12 mouse cellular contexts compared by ENCODE assay signal in the genomic region with DNA sequence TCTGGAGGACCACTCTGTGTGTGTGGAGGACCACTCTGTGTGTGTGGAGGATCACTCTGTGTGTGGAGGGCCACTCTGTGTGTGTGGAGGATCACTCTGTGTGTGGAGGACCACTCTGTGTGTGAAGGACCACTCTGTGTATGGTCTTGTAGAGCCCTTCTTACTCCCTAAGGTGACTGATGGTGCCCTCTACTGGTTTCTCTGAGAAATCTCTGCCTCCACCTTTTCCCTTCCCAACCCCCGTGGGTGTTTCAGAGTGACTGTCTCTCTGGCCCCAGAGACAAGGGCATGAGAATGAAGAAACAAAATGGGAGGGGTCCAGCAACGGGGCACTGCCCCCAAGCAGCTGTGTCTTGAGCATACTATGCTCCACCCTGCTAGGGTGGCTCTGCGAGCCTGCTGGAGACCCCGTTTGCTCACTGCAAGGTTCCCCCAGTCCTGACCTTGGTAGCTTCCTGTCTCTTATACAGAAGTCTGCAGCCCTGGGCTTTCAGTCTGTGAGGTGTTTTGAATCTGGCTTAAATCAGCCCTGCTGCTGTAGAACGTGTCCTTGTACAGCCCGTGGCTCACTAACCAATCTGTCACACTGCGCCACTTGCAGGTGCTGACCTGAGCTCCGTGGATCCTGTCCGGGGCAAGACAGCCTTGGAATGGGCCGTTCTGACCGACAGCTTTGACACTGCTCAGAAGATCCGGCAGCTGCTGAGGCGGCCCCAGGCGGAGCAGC. TPM values are rescaled to one million over a fixed set of nuclear protein-coding genes. Genes with fewer than 3 reads are reported as not detected.
DNase-seq lines count a peak whose midpoint lies in the region; ATAC-seq and TF ChIP-seq lines count a peak whose summit lies in the region.
"Had no signal": no experiment of that assay in that cellular context is flagged by ENCODE, and none has a peak within 500 bp of the region (broad histone marks: within the 10 kb centered on the region; RNA-seq: fewer than 3 reads in every experiment).

No protein-coding gene starts in this region.

- no peak overlapping the region for H3K4me2 ChIP-seq in midbrain, embryonic 14.5 days (ENCODE audit: low read length)
- no peak overlapping the region for H3K4me2 ChIP-seq in midbrain, embryonic 11.5 days
- no peak overlapping the region for H3K4me2 ChIP-seq in stomach, postnatal 0 days (replicated peaks; ENCODE audit: low read depth)
- H3K4me2 ChIP-seq: forebrain, embryonic 15.5 days had no signal

- H3K27ac ChIP-seq in heart, adult 2 months, result no peak overlapping the region
- no peak overlapping the region for H3K27ac ChIP-seq in midbrain, embryonic 14.5 days (replicated peaks; ENCODE audit: low read depth, low read length)
- no peak overlapping the region for H3K27ac ChIP-seq in midbrain, embryonic 11.5 days (ENCODE audit: low read depth, low read length)
- 0 out of 2 replicates have a peak overlapping the region, but pooled peaks have one; percentile 30 for H3K27ac ChIP-seq in stomach, postnatal 0 days (replicated peaks)
- H3K27ac ChIP-seq: forebrain, embryonic 15.5 days had no signal

- no peak for ATAC-seq in midbrain, embryonic 14.5 days (ENCODE audit: low FRiP score, low TSS enrichment)
- no peak for ATAC-seq in midbrain, embryonic 11.5 days (ENCODE audit: low FRiP score)
- 0 out of 2 replicates have a peak, but pooled peaks have one; percentile 40 for ATAC-seq in erythroblast, adult 5-6 weeks (replicated peaks; ENCODE audit: low FRiP score, poor library complexity, severe bottlenecking)
- ATAC-seq in stomach, postnatal 0 days (ENCODE audit: low FRiP score, low TSS enrichment), result peak; percentile 21; the same call in 1 of the 2 replicates
- ATAC-seq: activated CD4-positive, CD25-positive, alpha-beta regulatory T cell, adult 4 months; forebrain, embryonic 15.5 days had no signal

- H3K79me2 ChIP-seq in heart, adult 2 months (replicated peaks; ENCODE audit: control insufficient read depth, insufficient read depth, low read length), result no peaks in the 10 kb centered on the region

- H3K36me3 ChIP-seq in heart, adult 2 months (ENCODE audit: control insufficient read depth, insufficient read depth, low read length), result no peaks in the 10 kb centered on the region
- H3K36me3 ChIP-seq in midbrain, embryonic 14.5 days (ENCODE audit: control insufficient read depth, insufficient read depth, low read length), result no peaks in the 10 kb centered on the region
- H3K36me3 ChIP-seq in midbrain, embryonic 11.5 days (ENCODE audit: control insufficient read depth, insufficient read depth, low read length), result no peaks in the 10 kb centered on the region
- H3K36me3 ChIP-seq in stomach, postnatal 0 days (ENCODE audit: control insufficient read depth, insufficient read depth, low read length), result no peaks in the 10 kb centered on the region
- H3K36me3 ChIP-seq: forebrain, embryonic 15.5 days had no signal

- no peaks in the 10 kb centered on the region for H3K27me3 ChIP-seq in heart, adult 2 months (ENCODE audit: control insufficient read depth, insufficient read depth, low read length)
- H3K27me3 ChIP-seq in midbrain, embryonic 14.5 days (ENCODE audit: control insufficient read depth, insufficient read depth, low read length), result no peaks in the 10 kb centered on the region
- no peaks in the 10 kb centered on the region; the same call in 1 of the 2 replicates for H3K27me3 ChIP-seq in midbrain, embryonic 11.5 days (ENCODE audit: control insufficient read depth, insufficient read depth, low read length)
- no peaks in the 10 kb centered on the region for H3K27me3 ChIP-seq in stomach, postnatal 0 days (ENCODE audit: control insufficient read depth, insufficient read depth, low read length)
- H3K27me3 ChIP-seq: forebrain, embryonic 15.5 days had no signal

- H3K4me1 ChIP-seq in heart, adult 2 months (ENCODE audit: control insufficient read depth, insufficient read depth, low read length), result peaks cover 10% of the 10 kb centered on the region
- H3K4me1 ChIP-seq in midbrain, embryonic 14.5 days (ENCODE audit: control insufficient read depth, insufficient read depth, low read length), result no peaks in the 10 kb centered on the region
- H3K4me1 ChIP-seq in midbrain, embryonic 11.5 days (ENCODE audit: control insufficient read depth, insufficient read depth, low read length), result no peaks in the 10 kb centered on the region
- H3K4me1 ChIP-seq in stomach, postnatal 0 days (replicated peaks; ENCODE audit: control insufficient read depth, insufficient read depth), result peaks cover 3% of the 10 kb centered on the region; the same call in 1 of the 2 replicates
- H3K4me1 ChIP-seq: forebrain, embryonic 15.5 days had no signal

- WGBS in heart, adult 2 months, result 64% methylated on average over 14 of the region's 14 CpGs
- WGBS in midbrain, embryonic 14.5 days, result 63% methylated on average over 14 of the region's 14 CpGs
- 62% methylated on average over 14 of the region's 14 CpGs for WGBS in midbrain, embryonic 11.5 days
- WGBS in stomach, postnatal 0 days, result 56% methylated on average over 14 of the region's 14 CpGs

- no peak for TF ChIP-seq POLR2A in heart, adult 2 months (IDR thresholded peaks at IDR 0.05; ENCODE audit: insufficient read depth, low read depth, low read length)

- DNase-seq in heart, adult 2 months, result peak in 1 of 2 experiments; percentile 24
- no peak for DNase-seq in heart, postnatal 10 days
- DNase-seq in midbrain, embryonic 14.5 days, result peak; percentile 70
- no peak for DNase-seq in midbrain, embryonic 11.5 days (ENCODE audit: low spot score, missing footprints)
- DNase-seq in stomach, postnatal 0 days (ENCODE audit: low spot score), result no peak
- DNase-seq in gastrocnemius, adult 18-20 months (ENCODE audit: low spot score), result no peak
- no peak for DNase-seq in gastrocnemius, postnatal 10 days
- DNase-seq: thymus, postnatal 36 days had no signal

- H3K4me3 ChIP-seq in heart, adult 2 months, result no peak overlapping the region
- no peak overlapping the region for H3K4me3 ChIP-seq in midbrain, embryonic 14.5 days (replicated peaks; ENCODE audit: low read depth, low read length)
- no peak overlapping the region for H3K4me3 ChIP-seq in midbrain, embryonic 11.5 days (ENCODE audit: low read depth, low read length)
- H3K4me3 ChIP-seq in stomach, postnatal 0 days (ENCODE audit: low read depth, low read length), result no peak overlapping the region
- H3K4me3 ChIP-seq: forebrain, embryonic 15.5 days had no signal

- no peaks in the 10 kb centered on the region for H3K9me3 ChIP-seq in midbrain, embryonic 14.5 days (ENCODE audit: control insufficient read depth, low read length)
- H3K9me3 ChIP-seq in midbrain, embryonic 11.5 days (ENCODE audit: control insufficient read depth, low read length), result no peaks in the 10 kb centered on the region; the same call in 1 of the 2 replicates
- no peaks in the 10 kb centered on the region for H3K9me3 ChIP-seq in stomach, postnatal 0 days (ENCODE audit: control insufficient read depth, low read length)
- H3K9me3 ChIP-seq: forebrain, embryonic 15.5 days had no signal

- no peak overlapping the region for H3K9ac ChIP-seq in heart, adult 2 months (ENCODE audit: low read depth, low read length)
- no peak overlapping the region for H3K9ac ChIP-seq in midbrain, embryonic 14.5 days (replicated peaks; ENCODE audit: low read length)
- no peak overlapping the region for H3K9ac ChIP-seq in midbrain, embryonic 11.5 days (ENCODE audit: low read length)
- no peak overlapping the region for H3K9ac ChIP-seq in stomach, postnatal 0 days (ENCODE audit: low read length)
- H3K9ac ChIP-seq: forebrain, embryonic 15.5 days had no signal

- peak; percentile 76 for TF ChIP-seq CTCF in heart, adult 2 months (IDR thresholded peaks at IDR 0.05)
- TF ChIP-seq CTCF in stomach, postnatal 0 days (IDR thresholded peaks at IDR 0.05; ENCODE audit: low read depth), result peak; percentile 76

- intact Hi-C loops in heart, adult 2 months (cut with DNase I), result loop anchor here (2.0 to 5.0 kb wide), 2 partner anchors 41 to 80 kb away; a partner anchor contains a TSS
- intact Hi-C loops in heart, postnatal 10 days (cut with DNase I), result no loop called here

- no peak for TF ChIP-seq EP300 in heart, adult 2 months (IDR thresholded peaks at IDR 0.05; ENCODE audit: insufficient read depth, low read depth, low read length)
- TF ChIP-seq EP300 in stomach, postnatal 0 days (optimal IDR thresholded peaks at IDR 0.05), result no peak

RNA-seq across cellular contexts. Expression of a gene that starts 3.0 kb away (rescaled TPM):
- not detected for total RNA-seq in heart, adult 2 months (2021)
- polyA plus RNA-seq in heart, adult 2 months (2012; rRNA removed), result not detected in 2 replicates
- total RNA-seq in heart, postnatal 10 days (2021), result not detected
- not detected in 2 replicates for polyA plus RNA-seq in midbrain, embryonic 14.5 days (2014; fragmentation: Nextera tagmentation; extraction: Ambion mirVana)
- polyA plus RNA-seq in midbrain, embryonic 11.5 days (2014; fragmentation: Nextera tagmentation; extraction: Ambion mirVana), result not detected in 2 replicates
- total RNA-seq in erythroblast, adult 5-6 weeks (2015; ENCODE audit: low replicate concordance), result not detected in 2 replicates
- not detected in 2 replicates for total RNA-seq in erythroblast, adult 5-6 weeks (2017; ENCODE audit: low replicate concordance)
- polyA plus RNA-seq in stomach, postnatal 0 days (2015; fragmentation: Nextera tagmentation; extraction: Ambion mirVana), result not detected in 2 replicates
- total RNA-seq in gastrocnemius, adult 18-20 months (2021), result not detected
- total RNA-seq in gastrocnemius, postnatal 10 days (2021), result not detected
- polyA plus RNA-seq: activated CD4-positive, CD25-positive, alpha-beta regulatory T cell, adult 4 months; forebrain, embryonic 15.5 days; large intestine, adult 2 months had no signal

RNA-seq across cellular contexts. Expression of a gene that starts 9.8 kb away (rescaled TPM):
- total RNA-seq in heart, adult 2 months (2021), result 10 to 100 TPM; 24.1 to 29.5 TPM
- polyA plus RNA-seq in heart, adult 2 months (2012; rRNA removed), result 35.0 and 39.7 TPM in 2 replicates
- total RNA-seq in heart, postnatal 10 days (2021), result 10 to 100 TPM; 27.1 to 36.6 TPM
- polyA plus RNA-seq in midbrain, embryonic 14.5 days (2014; fragmentation: Nextera tagmentation; extraction: Ambion mirVana), result 3.3 and 4.4 TPM in 2 replicates
- 4.2 and 5.0 TPM in 2 replicates for polyA plus RNA-seq in midbrain, embryonic 11.5 days (2014; fragmentation: Nextera tagmentation; extraction: Ambion mirVana)
- 2.3 and 9.4 TPM in 2 replicates for total RNA-seq in erythroblast, adult 5-6 weeks (2015; ENCODE audit: low replicate concordance)
- 2.3 and 3.8 TPM in 2 replicates for total RNA-seq in erythroblast, adult 5-6 weeks (2017; ENCODE audit: low replicate concordance)
- polyA plus RNA-seq in stomach, postnatal 0 days (2015; fragmentation: Nextera tagmentation; extraction: Ambion mirVana), result 13.5 and 15.2 TPM in 2 replicates
- total RNA-seq in gastrocnemius, adult 18-20 months (2021), result 10 to 100 TPM in 1 of 2 experiments, 1 to 10 TPM in 1; 8.6 to 11.7 TPM
- total RNA-seq in gastrocnemius, postnatal 10 days (2021), result 10 to 100 TPM; 15.1 to 18.2 TPM

RNA-seq across cellular contexts. Expression of a gene that starts 40.2 kb away (rescaled TPM):
- total RNA-seq in heart, adult 2 months (2021), result 1 to 10 TPM in 1 of 2 experiments, under 1 TPM in 1; 0.86 to 1.3 TPM
- polyA plus RNA-seq in heart, adult 2 months (2012; rRNA removed), result 1.6 and 1.9 TPM in 2 replicates
- 1 to 10 TPM; 3.5 to 3.9 TPM for total RNA-seq in heart, postnatal 10 days (2021)
- 0.09 and 0.11 TPM in 2 replicates for polyA plus RNA-seq in midbrain, embryonic 14.5 days (2014; fragmentation: Nextera tagmentation; extraction: Ambion mirVana)
- polyA plus RNA-seq in midbrain, embryonic 11.5 days (2014; fragmentation: Nextera tagmentation; extraction: Ambion mirVana), result 1.0 and 1.4 TPM in 2 replicates
- total RNA-seq in erythroblast, adult 5-6 weeks (2015; ENCODE audit: low replicate concordance), result not detected in 2 replicates
- not detected in 2 replicates for total RNA-seq in erythroblast, adult 5-6 weeks (2017; ENCODE audit: low replicate concordance)
- polyA plus RNA-seq in stomach, postnatal 0 days (2015; fragmentation: Nextera tagmentation; extraction: Ambion mirVana), result 0.19 and 0.22 TPM in 2 replicates
- total RNA-seq in gastrocnemius, adult 18-20 months (2021), result under 1 TPM; 0.55 to 0.81 TPM
- total RNA-seq in gastrocnemius, postnatal 10 days (2021), result 1 to 10 TPM; 1.9 to 3.4 TPM
- polyA plus RNA-seq: activated CD4-positive, CD25-positive, alpha-beta regulatory T cell, adult 4 months; forebrain, embryonic 15.5 days had no signal

RNA-seq across cellular contexts. Expression of a gene that starts 55.3 kb away (rescaled TPM):
- total RNA-seq in heart, adult 2 months (2021), result 10 to 100 TPM in 1 of 2 experiments, 1 to 10 TPM in 1; 9.9 to 12.3 TPM
- 15.3 and 19.3 TPM in 2 replicates for polyA plus RNA-seq in heart, adult 2 months (2012; rRNA removed)
- total RNA-seq in heart, postnatal 10 days (2021), result 10 to 100 TPM; 18.7 to 20.9 TPM
- polyA plus RNA-seq in midbrain, embryonic 14.5 days (2014; fragmentation: Nextera tagmentation; extraction: Ambion mirVana), result 30.4 and 39.0 TPM in 2 replicates
- polyA plus RNA-seq in midbrain, embryonic 11.5 days (2014; fragmentation: Nextera tagmentation; extraction: Ambion mirVana), result 14.7 and 15.2 TPM in 2 replicates
- 0.38 and 0.84 TPM in 2 replicates for total RNA-seq in erythroblast, adult 5-6 weeks (2015; ENCODE audit: low replicate concordance)
- 2.6 and 2.9 TPM in 2 replicates for total RNA-seq in erythroblast, adult 5-6 weeks (2017; ENCODE audit: low replicate concordance)
- polyA plus RNA-seq in stomach, postnatal 0 days (2015; fragmentation: Nextera tagmentation; extraction: Ambion mirVana), result 6.9 and 8.1 TPM in 2 replicates
- 10 to 100 TPM; 26.0 to 48.0 TPM for total RNA-seq in gastrocnemius, adult 18-20 months (2021)
- 10 to 100 TPM; 21.7 to 22.4 TPM for total RNA-seq in gastrocnemius, postnatal 10 days (2021)

Comparison
In these comparisons a context has a peak if more than half of its experiments do, and no peak if none do; other contexts are left out.
1. ATAC-seq: peak in erythroblast, adult 5-6 weeks (single experiment) and stomach, postnatal 0 days (single experiment); none in midbrain, embryonic 14.5 days (single experiment) and midbrain, embryonic 11.5 days (single experiment).